Mouse (Mus musculus) kidney, postnatal 0 days (tissue): ENCODE data around the gene Map2k2. TPM values are rescaled to one million over a fixed set of nuclear protein-coding genes. Genes with fewer than 3 reads are reported as not detected.
"Not testable (repeated sequence)": the region's sequence is repeated elsewhere in the genome, so short reads cannot be mapped to it uniquely, and the experiment has no call there.

ENCODE experiments used
- ATAC-seq: fragments of 200-750 bp; cut with Nextera tagmentation; replicated peaks from 2 replicates; pipeline ENCODE4 v1.8.0; 2017; ENCODE audit warnings: low read depth, moderate number of reproducible peaks, moderate TSS enrichment, moderate library complexity; ENCODE audit not compliant: low FRiP score
- DNase-seq: peaks from one replicate; pipeline ENCODE4 v3.0.0-alpha.2; 2016; ENCODE audit warnings: low spot score
- H3K27ac ChIP-seq: fragments of 300-500 bp; sonication (generic); 2 replicates; pipeline ENCODE4 v1.5.1; 2014; ENCODE audit warnings: mild to moderate bottlenecking
- H3K27me3 ChIP-seq: fragments of 300-500 bp; sonication (generic); 2 replicates; pipeline ENCODE4 v1.6.1; 2014; ENCODE audit warnings: low read length, mixed read lengths; ENCODE audit not compliant: insufficient read depth
- H3K36me3 ChIP-seq: fragments of 300-500 bp; sonication (generic); 2 replicates; pipeline ENCODE4 v1.6.1; 2014; ENCODE audit warnings: low read length, mixed read lengths; ENCODE audit not compliant: insufficient read depth
- H3K4me1 ChIP-seq: fragments of 300-500 bp; sonication (generic); replicated peaks from 2 replicates; pipeline ENCODE4 v1.6.1; 2014; ENCODE audit warnings: antibody characterized with exemption, low read length, mixed read lengths; ENCODE audit not compliant: insufficient read depth
- H3K4me2 ChIP-seq: fragments of 300-500 bp; sonication (generic); 2 replicates; pipeline ENCODE4 v1.6.1; 2014; ENCODE audit warnings: mild to moderate bottlenecking, low read length, moderate library complexity, mixed read lengths
- H3K4me3 ChIP-seq: fragments of 300-500 bp; sonication (generic); replicated peaks from 2 replicates; pipeline ENCODE4 v1.5.1; 2014; ENCODE audit warnings: low read depth, low read length
- H3K9ac ChIP-seq: fragments of 300-500 bp; sonication (generic); 2 replicates; pipeline ENCODE4 v1.6.1; 2014; ENCODE audit warnings: low read depth, low read length
- H3K9me3 ChIP-seq: fragments of 300-500 bp; sonication (generic); replicated peaks from 2 replicates; pipeline ENCODE4 v1.6.1; 2016; ENCODE audit warnings: low read length, inconsistent platforms, mixed read lengths
- CTCF ChIP-seq: IDR thresholded peaks from 2 replicates; pipeline ENCODE4 v1.5.1; 2016; ENCODE audit warnings: antibody characterized with exemption, low read depth, mild to moderate bottlenecking, moderate library complexity
- WGBS: fragments of 180-500 bp; shearing (Covaris S2); extraction: QIAGEN DNeasy Blood & Tissue Kit; methylation state at CpG from one replicate; pipeline ENCODE4 v1.1.7; 2014; 5-methylcytosine and 5-hydroxymethylcytosine counted together
- polyA plus RNA-seq: library from polyadenylated mRNA; unstranded; fragments of >200 nt; fragmentation: Nextera tagmentation; extraction: Ambion mirVana; gene quantifications from 2 replicates; pipeline ENCODE4 v1.2.1, GENCODE M21; 2015

The Map2k2 gene
- polyA plus RNA-seq, 1 experiment from 2014 or later, result 166 TPM

DNA sequence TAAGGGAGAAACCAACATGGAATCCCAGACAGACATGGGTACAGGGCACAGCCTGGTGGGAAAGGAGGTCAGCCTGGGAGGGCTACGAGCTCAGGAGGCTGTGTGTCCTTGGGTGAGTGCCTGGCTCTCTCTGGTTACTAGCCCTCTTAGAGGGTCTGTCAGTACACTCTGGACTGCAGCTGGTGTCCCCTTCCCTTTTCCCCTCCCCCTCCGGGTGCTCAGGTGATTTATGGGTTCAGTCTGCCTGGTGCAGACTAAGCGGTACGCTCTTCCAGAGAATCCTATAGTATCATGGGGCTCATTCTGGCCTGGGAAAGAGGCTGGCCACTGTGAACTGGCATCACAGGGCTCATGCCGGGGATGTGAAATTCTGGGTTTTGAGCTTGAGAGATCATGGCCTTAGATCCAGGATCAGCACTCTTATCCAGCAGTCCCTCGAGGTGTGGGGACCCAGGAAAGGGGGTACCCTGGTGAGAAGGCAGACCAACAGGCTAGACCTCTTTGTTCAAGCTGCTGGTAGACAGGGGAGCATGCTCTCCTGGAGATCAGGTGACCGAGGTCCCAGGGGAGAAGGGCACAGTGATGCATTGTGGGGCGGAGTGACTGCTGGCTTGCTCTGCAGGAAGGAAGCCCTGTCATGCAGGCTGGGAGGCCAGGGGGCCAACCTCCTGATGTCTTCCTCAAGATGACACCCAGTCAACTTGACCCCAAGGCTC, 56.0 kb downstream of the Map2k2 start:
- H3K27ac ChIP-seq, result 0 out of 2 replicates have a peak overlapping the region, but pooled peaks have one; percentile 25
- TF ChIP-seq CTCF, result no peak
- ATAC-seq (peak; percentile 31), DNase-seq (peak; percentile 49)
- no peak overlapping the region for H3K4me2 ChIP-seq
- no peak overlapping the region for H3K9ac ChIP-seq
- H3K27me3 ChIP-seq, result no peaks in the 10 kb centered on the region
- H3K4me3 ChIP-seq, result no peak overlapping the region
- peaks cover 7% of the 10 kb centered on the region for H3K4me1 ChIP-seq
- H3K36me3 ChIP-seq, result peaks cover 33% of the 10 kb centered on the region
- no peaks in the 10 kb centered on the region for H3K9me3 ChIP-seq
- WGBS, result 41% methylated on average over 8 of the region's 8 CpGs

DNA sequence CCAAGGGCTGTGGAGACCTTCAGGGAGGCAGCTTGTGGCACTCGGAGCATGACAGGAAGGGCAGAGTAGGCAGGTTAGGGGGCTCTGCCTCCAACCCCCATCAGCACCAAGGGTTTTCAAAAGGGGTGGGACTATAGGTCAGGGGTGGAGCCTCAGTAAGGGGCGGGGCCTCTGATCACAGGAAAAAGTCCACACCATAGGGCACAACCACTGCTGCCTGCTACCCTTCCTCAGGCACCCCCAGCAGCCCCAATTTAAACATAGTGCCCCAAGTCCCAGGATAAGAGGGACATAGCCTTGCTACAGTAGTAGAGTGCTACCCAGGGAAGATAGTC, 56.6 kb downstream of the Map2k2 start:
- Histone ChIP-seq H3K9ac (no peak overlapping the region), H3K4me1 (peaks cover 11% of the 10 kb centered on the region), H3K27ac (no peak overlapping the region), H3K4me3 (no peak overlapping the region), H3K9me3 (no peaks in the 10 kb centered on the region), H3K27me3 (no peaks in the 10 kb centered on the region), H3K36me3 (peaks cover 27% of the 10 kb centered on the region), H3K4me2 (no peak overlapping the region)
- WGBS, result 55% methylated on average over 2 of the region's 2 CpGs
- no peak for DNase-seq
- TF ChIP-seq CTCF, result no peak
- ATAC-seq, result peak; percentile 34

DNA sequence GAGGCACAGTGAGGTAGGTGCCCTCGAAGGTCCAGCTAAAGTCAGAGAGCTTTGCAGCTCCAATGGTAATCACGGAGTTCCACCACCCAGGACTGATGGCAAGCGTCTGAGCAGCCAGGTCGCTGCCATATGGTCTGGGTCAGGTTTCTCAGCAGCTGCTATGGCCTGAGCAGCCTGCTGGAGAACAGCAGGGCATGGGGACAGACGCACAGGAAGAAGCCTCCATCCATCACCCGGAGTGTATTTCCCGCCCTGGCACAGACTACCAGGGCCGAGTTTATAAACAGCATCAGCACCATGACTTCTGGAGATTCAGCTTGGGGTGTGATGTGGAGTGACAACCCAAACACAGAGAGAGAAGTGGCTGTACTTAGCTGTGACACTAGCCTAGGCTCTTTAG, 59.4 kb downstream of the Map2k2 start:
- TF ChIP-seq CTCF, result no peak
- Histone ChIP-seq H3K9me3 (no peaks in the 10 kb centered on the region), H3K36me3 (peaks cover 22% of the 10 kb centered on the region; the same call in 1 of the 2 replicates), H3K9ac (no peak overlapping the region), H3K27me3 (no peaks in the 10 kb centered on the region), H3K4me3 (no peak overlapping the region), H3K27ac (no peak overlapping the region), H3K4me2 (no peak overlapping the region), H3K4me1 (peaks cover 11% of the 10 kb centered on the region)
- ATAC-seq (no peak), DNase-seq (no peak)
- 39% methylated on average over 8 of the region's 8 CpGs for WGBS

DNA sequence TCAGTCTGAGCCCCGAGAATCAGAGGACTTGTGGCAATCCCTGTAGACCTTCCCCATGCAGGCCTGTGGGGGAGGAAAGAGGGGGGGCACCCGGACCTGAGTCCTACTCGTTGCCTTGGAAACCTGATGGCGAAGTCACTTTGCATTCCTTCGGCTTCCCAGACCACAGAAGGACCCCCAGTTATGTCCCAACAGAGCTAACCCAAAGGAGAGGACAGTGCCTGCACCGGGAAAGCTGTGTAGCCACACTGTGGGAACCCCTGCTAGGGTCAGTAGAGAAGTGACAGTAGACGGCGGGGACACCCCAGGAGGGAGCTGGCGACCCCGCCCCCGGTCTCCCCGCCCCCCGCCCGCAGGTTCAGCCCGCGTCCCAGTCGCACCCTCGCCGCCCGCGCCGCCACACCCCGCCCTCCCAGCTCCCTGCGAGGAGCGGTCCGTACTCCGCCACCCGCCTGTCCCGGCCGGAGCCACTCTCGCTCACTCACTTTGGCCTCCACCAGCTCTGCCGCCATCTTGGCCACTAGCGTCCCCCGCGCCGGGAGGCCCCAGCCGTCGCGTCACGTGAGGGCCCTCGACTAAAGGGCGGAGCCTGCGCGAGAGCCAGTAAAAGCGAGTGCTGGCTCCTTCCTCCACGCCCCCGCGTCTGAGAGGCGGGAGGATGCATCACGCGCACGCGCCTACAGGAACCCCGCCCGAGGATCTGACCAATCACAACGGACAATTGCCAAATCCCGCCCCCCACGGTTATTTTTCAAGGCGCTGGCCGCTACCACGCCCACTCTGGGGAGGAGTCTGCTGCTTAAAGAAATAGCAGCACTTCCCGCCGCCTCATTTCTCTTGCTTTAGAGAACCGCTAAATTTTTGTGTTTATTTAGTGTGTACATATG, 61.7 kb downstream of the Map2k2 start, which contains the start of gene Pias4:
TSS of gene Pias4 (minus strand) at position 724 of the 887 bp plus-strand sequence.
- Histone ChIP-seq H3K9ac (peak within 1 kb of the TSS; percentile 87), H3K4me2 (peak within 1 kb of the TSS; percentile 79), H3K4me1 (peaks cover 8% of the 10 kb centered on the region), H3K36me3 (0 out of 2 replicates have a peak, but pooled peaks cover 7% of the 10 kb centered on the region), H3K9me3 (no peaks in the 10 kb centered on the region), H3K4me3 (peak within 1 kb of the TSS; percentile 91), H3K27ac (peak within 1 kb of the TSS; percentile 88), H3K27me3 (no peaks in the 10 kb centered on the region)
- ATAC-seq, result peak; percentile 87
- peak; percentile 99 for DNase-seq
- under 1% methylated on average over 56 of the region's 64 CpGs for WGBS
- no peak for TF ChIP-seq CTCF

DNA sequence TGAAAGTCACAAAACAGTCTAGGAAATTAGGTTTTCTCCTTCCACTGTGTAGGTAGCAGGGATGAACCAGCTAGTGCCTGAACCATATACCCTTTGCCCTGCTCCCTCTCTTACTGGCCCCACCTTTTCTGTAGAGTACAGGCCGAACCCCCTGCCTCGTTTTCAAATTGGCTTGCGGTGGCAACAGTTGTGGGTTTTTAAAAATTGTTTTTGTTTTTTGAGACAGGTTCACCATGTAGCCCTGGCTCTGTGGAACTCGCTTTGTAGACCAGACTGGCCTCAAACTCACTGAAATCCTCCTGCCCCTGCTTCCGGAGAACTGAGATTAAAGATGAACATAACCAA, 62.3 kb downstream of the Map2k2 start:
- 0 out of 2 replicates have a peak, but pooled peaks cover 4% of the 10 kb centered on the region for H3K36me3 ChIP-seq
- ATAC-seq (peak; percentile 41), DNase-seq (no peak)
- H3K4me3 ChIP-seq, result peak overlapping the region; percentile 37
- TF ChIP-seq CTCF, result no peak
- H3K9me3 ChIP-seq, result no peaks in the 10 kb centered on the region
- 0 out of 2 replicates have a peak overlapping the region, but pooled peaks have one; percentile 54 for H3K9ac ChIP-seq
- H3K4me1 ChIP-seq, result peaks cover 8% of the 10 kb centered on the region
- no peaks in the 10 kb centered on the region for H3K27me3 ChIP-seq
- 4% methylated on average over 5 of the region's 5 CpGs for WGBS
- peak overlapping the region; percentile 65 for H3K4me2 ChIP-seq
- H3K27ac ChIP-seq, result peak overlapping the region; percentile 88

DNA sequence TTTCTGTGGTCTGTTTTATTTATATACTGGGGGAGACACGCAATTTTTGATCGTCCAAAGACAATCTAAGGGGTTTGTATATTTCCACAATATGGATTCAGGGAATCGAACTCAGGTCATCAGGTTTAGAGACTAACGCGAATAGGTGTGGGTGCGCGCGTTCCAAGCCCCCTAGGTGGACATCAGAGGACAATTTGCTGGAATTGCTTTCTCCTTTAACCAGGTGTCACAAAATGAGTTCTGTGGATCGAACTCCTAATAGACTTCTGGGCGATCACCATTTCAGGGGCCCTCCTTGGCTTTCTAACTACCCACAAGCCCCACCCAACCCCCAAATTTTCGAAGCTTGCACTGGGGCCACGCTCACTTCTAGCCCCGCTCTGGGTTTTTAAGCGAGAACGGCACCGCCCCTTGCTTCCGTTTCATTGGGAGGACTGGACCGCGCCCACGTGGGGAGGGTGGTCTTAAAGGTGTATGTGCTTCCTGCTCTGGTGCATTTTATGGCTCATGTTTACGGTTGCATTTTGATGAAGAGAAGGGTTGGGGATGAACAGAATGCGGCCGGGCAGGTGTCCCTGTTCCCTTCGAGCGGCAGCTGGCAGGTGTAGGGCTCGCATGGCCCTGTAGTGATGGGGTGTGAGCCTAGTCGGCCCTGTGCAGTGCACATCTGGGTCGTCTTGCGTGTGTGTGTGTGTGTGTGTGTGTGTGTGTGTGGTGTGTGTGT, 63.0 kb downstream of the Map2k2 start:
- peak overlapping the region; percentile 88 for H3K27ac ChIP-seq
- H3K36me3 ChIP-seq, result 0 out of 2 replicates have a peak, but pooled peaks cover 4% of the 10 kb centered on the region
- H3K4me3 ChIP-seq, result peak overlapping the region; percentile 37
- no peaks in the 10 kb centered on the region for H3K9me3 ChIP-seq
- no peak for TF ChIP-seq CTCF
- H3K27me3 ChIP-seq, result no peaks in the 10 kb centered on the region
- peaks cover 8% of the 10 kb centered on the region for H3K4me1 ChIP-seq
- ATAC-seq (peak; percentile 48), DNase-seq (peak; percentile 94)
- peak overlapping the region; percentile 54 for H3K9ac ChIP-seq
- WGBS, result 2% methylated on average over 29 of the region's 29 CpGs
- peak overlapping the region; percentile 65 for H3K4me2 ChIP-seq

DNA sequence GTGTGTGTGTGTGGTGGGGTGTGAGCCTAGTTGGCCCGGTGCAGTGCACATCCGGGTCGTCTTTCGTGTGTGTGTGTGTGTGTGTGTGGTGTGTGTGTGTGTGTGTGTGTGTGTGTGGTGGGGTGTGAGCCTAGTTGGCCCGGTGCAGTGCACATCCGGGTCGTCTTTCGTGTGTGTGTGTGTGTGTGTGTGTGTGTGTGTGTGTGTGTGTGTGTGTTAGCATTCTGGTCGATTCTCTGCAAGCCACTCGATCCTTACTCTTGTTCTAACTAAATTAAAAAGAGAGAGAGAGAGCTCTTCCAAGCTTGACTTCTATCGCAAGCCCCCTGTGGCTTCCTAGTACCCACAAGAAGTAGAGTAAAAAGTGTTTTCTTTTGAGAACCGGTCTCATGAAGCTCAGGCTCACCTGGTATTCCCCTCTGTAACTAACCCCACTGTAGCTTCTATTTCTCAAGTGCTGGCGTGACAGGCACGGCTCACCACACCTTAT, 63.7 kb downstream of the Map2k2 start:
- H3K27me3 ChIP-seq, result not testable (repeated sequence)
- WGBS, result 24% methylated on average over 9 of the region's 14 CpGs

More for the DNA sequence above, 63.7 kb downstream of the Map2k2 start:
- not testable (repeated sequence) for H3K36me3 ChIP-seq, H3K4me1 ChIP-seq, H3K9me3 ChIP-seq, H3K4me3 ChIP-seq
- Histone ChIP-seq H3K9ac (0 out of 2 replicates have a peak overlapping the region, but pooled peaks have one; percentile 23), H3K4me2 (peak overlapping the region; percentile 34; the same call in 1 of the 2 replicates), H3K27ac (peak overlapping the region; percentile 81)
- DNase-seq (peak; percentile 60), ATAC-seq (peak; percentile 58)
